Mouse (Mus musculus): ENCODE measurements around the gene Gabbr2.

Gabbr2 gene

DNA sequence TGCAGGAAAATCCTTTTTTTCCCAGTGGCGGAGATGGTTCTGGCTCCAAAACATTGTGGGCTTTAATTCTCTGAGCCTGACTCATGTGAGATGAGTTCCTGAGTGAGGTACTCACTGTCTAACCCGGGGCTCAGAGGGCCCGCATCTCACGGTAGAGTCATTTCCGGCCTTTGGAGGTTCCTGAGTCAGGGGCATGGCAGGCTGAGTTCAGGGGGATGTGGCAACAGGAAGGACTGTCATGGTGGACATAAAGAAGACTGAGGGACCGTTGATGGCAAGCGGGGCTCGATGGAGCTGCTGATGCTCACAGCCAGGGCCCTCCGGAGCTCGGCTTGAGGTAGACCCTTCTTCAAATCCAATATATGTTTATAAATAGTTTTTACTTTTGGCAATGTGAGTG lies 288.5 kb downstream of the Gabbr2 start:
- DNase-seq, result no peak

DNA sequence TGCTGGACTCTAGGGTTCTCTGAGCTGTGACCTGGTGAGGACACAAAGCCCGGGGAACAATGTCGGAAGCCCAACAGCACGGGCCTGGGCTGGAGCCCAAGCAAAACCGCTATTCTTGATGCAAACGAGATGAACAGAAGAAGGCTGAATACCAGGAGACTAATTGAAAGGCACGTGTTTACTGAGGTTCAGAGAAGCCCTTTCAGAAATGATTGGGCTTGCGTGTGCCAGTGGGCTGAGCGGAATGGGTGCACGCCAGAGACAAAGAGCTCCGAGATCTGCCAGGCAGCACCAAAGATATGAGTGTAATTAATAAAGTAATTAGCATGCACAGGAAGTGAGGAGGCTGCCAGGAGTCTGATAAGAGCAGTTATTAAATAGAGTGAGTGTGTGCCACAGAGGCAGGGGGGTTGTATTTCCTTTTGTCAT lies 291.4 kb downstream of the Gabbr2 start:
- no peak for DNase-seq

DNA sequence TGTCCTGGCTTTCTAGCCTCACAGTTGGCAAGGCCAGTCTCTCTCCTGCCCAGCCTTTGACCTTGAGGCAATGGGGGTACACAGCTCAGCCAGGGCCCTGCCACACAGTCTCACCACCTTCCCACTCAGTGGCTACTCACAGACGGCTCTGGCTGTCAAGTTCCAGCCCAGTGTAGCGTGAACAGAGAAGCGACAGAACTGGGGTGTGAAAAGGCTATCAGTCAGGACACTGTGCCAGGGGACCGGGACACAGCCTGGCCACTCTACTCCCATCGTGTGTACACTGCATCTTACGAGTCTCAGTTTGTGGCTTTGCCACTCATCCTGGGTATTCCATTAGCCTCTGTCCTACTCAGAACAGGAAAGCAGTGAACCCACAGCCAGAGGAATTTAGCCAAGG lies 295.2 kb downstream of the Gabbr2 start:
- DNase-seq, result no peak

DNA sequence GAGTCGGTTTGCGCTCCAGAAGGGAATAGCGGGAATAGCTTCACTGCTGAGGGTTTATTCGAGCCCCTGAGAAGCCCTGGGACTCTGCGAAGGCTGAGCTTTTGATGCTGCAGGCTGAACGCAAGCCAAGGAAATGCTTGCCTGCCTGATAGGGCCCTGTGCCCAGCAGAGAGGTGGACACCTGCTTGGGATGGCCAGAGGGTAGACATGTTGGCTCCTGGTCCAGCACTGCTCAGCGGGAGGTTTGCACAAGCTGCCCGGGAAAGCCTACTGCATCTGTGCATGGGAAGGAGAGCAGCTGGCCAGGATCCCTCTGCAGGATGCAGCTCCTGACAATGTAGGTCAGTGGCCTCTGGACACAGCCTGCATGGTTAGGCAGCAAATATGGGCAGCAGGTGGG lies 301.1 kb downstream of the Gabbr2 start:
- no peak for DNase-seq

DNA sequence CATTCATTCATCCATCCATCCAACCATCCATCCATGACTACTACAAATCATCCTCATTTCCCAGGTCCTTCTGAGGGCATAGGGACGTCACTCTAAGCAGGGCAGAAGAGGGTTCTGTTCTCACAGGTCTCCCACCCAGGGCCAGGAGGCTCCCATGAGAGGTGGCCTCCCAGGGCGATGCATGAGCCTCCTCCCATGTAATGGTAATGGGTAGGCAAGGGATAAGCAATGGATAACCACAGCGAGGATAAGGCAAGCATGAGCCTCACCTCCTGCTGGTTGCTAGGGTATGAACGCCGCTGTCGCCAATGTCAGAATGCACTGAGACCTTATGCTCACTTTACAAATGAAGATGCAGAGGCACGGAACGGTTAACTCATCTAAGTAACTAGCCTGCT lies 301.7 kb downstream of the Gabbr2 start:
- DNase-seq, result no peak

DNA sequence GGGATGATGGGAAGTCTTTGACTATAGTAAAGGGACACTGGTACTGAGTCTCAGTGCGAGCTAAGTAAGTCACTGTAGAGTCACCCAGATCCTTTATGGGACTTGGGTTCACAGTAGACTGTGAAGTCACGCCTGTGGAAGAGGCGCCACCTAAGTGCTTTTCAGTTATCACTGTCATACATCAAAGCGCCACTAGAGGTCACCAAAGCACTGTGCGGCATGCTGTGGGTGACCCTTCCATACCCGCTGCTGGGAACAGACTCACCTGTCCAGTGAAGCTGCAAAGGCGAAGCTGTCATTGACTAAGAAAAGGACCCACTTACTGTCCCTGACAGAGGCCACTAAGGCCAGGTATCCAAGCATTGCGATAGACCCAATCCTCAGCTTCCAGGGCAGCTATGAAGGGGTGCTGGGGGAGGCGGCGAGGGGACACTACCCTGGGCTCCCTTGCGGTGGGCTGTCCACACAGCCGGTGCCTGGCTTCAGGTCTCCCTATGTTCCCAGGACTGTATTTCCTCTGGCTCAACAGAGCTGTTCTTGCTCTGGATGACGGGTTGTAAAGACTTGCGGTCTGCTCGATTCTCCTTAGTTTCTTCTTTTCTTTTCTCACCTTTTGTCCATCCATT lies 302.2 kb downstream of the Gabbr2 start:
- DNase-seq, result peak; percentile 62

DNA sequence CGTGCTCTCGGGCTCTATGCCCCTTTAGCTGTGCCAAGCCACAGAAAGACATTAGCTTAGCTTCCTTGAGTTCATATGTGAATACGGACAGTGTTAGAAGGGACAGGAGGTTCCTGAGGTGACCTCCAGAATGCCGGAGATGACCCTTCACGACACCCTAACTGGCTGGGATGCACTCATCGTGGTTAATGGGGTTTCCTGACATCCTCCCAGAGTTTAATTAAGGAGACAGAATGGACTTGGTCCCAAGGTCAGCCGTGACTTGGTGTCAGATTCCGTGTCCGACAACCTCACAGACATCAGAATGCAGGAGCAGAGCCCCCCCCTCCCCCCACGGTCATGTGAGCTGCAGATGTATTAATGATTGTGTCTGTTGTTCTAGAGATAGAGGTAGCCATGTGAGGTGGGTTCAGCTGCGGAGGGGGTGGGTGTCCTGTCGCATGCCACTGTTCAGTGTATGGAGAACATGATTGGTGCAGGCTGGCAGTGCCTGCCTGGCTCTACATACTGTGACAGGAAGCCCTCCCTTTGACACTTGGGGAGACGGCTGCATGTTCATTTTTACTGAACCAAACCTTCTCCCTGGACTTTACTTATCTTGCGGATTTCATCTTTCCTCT lies 303.4 kb downstream of the Gabbr2 start:
- no peak for DNase-seq

DNA sequence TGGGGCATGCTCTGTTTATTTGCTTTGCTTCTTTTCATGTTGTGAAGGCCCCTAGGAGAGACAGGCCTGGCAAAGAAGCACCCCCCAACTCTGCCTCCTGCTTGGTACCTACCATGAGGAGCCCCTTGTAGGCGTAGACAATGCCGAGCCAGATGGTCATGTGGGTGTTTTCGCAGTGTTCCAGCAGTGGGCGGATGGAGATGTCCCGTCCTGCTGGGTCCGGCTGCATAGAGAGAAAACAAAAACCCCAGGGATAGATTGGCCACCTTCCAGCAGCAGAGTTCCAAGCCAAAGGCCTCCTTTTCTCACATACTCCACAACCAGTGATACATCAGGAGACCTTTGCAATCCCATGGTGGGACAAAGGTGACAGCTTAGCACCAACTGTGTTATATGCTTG lies 307.5 kb downstream of the Gabbr2 start:
- no peak for DNase-seq

DNA sequence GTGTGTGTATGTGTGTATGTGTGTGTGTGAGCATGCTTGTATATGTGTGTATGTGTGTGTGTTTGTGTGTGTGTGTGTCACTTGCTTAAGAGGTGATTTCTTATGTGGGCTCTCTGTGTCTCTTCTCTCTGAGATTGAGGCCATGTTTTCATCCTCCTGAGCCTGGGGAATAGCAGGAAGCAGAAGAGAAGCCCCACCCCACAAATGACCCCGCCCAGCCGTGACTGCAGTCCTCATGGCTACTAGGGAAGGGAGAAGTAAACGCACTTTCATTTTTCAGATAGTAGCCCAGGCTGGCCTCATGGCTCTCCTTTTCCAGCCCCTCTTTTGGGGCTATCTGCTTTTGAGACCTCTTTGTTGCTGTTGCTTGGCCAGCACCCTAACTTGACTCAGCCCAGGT lies 315.0 kb downstream of the Gabbr2 start:
- peak; percentile 39 for DNase-seq

DNA sequence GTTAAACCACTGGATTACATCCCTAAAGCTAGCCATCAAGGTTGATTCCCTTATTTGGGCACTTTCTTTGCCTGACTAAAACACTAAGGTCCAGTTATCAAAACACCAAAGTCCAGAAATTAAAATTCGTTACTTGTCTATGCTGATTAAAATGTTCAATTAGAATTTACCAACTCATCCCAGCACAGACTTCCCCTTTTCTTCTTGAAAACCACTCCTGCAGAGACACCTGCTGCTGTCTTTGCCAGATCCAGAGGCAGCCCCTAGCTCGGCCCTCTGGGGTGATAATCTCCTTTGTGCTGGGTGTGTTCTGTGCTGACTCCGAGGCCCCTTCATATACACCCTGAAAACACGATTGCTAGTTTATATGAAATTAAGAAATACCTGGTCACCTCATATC lies 315.7 kb downstream of the Gabbr2 start:
- peak; percentile 21 for DNase-seq

DNA sequence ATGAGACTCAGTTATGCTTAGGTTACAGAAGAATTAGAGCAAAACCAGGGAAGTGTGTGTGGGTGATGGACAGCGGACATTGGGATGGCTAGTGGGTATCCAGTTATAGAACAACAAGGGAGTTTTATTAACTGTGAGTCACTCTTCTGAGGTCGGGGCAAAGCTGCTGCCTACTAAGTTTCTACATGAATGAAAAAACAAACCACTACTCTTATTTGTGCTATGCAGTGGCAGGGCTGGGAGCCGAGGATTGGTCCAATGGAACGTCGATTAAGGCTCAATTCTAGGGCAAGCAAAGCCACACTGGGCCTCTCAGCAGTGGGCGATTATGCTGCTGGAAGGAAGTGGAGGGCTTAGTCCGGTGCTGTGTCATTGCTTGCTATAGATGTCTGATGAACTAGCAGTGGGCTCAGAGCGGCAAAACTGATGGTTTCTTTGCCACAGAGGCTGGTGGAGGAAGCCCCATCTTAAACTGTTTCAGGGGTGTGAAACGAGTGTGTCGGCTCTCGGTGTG lies 316.3 kb downstream of the Gabbr2 start:
- DNase-seq, result no peak

DNA sequence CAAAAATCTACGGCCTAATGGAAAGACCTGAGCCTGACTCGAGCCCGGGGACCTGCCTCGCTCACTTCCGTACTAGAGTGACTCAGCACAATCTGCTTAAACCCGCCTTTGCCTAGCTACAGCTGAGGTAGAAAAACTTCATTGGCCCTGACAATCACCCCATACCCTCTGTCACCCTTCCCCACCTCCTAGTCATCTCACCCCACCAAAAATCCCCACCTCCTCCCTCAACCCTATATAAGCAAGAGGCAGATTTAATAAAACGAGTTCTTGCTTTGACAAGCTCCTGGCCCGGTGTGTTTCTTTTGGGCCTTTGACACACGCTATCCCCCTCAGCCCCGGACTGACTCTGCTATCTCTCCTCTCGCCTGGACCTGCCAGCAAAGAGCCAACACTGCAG lies 323.1 kb downstream of the Gabbr2 start:
- no peak for DNase-seq

DNA sequence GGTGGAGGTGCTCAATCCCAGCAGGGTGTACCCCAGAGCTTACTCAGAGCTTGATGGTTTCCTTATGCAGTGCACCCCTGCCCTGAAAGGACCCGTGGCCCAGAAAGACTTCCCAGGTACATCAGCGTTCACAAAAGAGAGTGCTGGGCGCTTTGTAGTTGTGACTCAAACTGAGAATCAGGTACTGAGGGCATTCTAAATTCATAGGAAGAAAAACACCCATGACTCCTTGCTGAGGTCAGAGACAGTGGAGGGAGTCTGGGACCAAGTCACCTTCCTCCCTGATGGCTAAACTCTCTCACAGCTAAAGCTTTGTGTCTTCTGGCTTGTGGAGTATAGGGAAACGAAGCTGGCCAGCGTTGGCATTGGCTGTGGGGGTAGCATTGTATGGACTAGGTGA lies 325.3 kb downstream of the Gabbr2 start:
- DNase-seq, result no peak

DNA sequence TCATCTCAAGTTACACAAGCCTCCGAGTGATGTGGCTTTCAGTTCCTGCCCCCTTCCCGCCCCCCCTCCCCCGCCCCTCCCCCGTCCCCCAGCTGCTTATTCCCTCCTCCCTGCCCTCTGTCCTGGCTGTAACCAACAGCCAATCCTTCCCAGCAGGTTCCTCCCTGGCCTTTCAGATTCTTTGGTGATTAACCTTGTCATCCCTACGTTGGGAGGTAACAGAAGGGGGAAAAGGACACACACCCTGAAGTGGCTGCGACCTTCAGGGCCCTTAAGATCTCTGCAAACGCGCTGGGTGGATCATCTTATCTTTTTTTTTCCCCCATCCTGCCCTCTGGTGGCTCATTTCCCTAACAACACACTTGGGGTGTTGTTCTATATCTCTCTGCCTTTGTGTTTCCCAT lies 326.3 kb downstream of the Gabbr2 start:
- no peak for DNase-seq

DNA sequence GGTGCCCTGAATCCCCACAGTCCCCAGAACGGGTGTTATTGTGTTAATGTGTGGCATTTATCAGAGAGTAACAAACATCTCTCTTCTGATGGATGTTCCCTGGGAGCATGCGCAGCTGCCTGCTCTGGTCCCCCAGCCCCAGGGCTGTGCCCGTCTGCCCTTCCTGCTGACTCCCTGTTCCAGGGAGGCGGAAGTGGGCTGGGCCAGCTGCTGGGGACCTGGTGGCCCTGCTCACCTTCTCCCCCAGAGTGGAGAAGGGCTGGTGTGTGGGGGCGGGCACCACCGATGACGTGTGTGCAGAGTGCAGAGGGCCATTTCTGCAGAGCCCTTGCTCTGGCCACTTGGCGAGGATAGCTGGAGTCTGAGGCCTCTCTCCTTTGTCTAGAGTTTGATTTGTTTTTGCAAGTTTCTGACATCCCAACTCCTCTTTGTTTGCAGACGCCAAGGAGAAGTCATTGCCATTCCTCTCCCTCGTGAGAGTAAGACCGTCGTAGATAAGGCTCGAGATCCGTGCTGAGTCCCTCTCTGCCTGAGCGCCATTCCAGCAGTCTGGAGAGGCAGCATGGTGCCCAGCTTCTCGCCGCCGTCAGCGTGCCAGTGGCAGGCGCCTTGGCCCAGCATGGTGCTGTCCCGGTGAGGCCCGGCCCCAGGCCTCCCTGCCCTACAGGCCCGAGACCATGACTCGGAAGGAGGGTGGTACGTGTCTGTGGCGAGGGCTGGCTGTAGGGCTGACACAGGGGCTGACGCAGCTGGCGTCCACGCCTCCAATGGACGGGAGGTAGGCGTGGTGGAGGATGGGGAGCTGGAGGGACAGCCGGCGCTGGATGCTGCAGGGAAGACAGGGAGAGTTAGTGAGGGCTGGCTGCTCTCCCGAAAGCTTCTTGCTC lies 327.3 kb downstream of the Gabbr2 start:
- peak; percentile 74 for DNase-seq

DNA sequence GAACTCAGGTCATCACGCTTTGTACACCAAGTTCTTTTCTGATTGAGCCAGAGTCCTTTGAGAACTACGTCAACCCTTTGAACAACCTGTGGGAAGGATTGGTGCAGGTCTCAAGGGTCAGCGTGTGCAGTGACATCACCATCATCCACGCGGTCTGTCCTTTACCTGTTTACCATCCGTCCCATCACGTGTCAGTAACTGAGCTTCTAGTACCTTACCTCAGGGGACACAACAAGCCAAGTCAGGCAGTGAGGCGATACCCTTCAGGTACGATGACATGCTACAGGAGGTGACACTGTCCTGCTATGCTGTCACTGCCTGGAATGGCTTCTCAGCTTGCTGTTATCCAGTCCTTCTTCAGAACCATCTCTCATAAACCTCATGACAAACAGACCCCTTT lies 330.2 kb downstream of the Gabbr2 start:
- DNase-seq, result no peak

DNA sequence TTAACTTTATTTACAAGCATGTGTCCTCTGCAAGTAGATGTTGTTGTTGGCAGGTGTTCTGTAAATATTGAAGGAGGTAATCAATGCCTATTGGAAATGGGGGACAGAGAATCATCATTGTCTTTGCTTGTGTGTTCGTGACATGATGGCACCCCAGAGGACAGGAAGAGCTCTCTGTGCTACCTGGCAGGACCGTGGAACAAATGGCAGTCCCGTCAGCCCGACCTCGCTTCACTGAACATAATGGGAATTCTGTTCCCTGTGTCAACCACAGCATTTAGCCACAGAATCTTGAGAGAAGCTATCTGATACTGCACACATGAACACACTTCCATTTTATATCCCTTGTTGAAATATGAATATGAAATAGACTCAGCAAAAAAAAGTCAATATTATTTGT lies 332.7 kb downstream of the Gabbr2 start:
- DNase-seq, result no peak

DNA sequence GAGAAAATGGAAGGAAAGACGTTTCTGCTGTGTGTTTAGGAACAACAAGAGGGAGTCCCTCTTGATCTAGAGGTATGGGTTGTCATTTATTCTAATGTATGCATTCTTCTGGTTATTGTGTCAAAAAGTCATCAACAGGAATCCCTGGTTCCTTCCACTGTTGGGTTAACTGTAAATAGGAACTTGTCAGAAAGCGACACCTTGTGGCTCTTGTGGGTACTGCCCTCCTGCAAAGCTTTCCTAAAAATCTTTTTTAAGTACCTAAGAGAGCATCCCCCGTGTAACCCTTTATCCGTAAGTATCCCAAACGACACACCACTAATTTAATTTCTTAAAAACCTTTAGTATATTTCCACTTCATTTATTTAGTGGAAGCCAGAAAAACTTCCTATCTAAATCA lies 334.6 kb downstream of the Gabbr2 start:
- peak; percentile 77 for DNase-seq

DNA sequence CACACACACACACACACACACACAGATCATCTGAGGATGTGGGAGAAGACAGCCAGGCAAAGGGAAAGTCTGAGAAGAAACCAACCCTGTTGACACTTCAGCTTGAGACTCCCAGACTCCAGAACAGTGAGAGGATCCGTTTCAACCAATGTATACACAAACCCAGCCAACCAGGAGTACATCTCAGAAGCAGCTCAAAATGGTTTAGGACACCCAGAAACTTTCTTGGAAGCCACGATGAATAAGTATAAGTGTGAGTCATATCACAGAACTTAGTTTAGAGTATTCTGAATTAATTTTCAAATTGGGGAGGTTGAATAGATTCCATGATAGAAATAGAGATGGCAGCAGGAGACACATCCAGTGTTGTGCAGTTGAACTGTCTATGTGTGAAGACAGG lies 335.7 kb downstream of the Gabbr2 start:
- no peak for DNase-seq

DNA sequence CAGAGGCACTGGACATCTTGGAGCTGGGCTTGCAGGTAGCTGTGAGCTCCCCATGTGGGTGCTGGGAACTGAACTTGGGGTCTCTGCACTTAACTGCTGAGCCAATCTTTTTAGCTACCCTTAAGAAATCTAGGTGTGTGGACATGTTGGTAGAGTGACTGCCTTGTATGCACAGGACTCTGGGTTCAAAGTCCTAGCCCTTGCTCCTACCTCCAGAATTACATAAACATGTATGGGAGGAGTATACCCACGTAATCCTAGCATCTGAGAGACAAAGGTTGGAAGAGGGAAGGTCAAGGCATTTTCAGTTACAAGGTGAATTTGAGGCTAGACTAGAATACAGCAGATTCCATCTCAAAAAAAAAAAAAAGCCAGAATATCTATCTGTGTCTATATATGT lies 336.4 kb downstream of the Gabbr2 start:
- DNase-seq, result no peak

DNA sequence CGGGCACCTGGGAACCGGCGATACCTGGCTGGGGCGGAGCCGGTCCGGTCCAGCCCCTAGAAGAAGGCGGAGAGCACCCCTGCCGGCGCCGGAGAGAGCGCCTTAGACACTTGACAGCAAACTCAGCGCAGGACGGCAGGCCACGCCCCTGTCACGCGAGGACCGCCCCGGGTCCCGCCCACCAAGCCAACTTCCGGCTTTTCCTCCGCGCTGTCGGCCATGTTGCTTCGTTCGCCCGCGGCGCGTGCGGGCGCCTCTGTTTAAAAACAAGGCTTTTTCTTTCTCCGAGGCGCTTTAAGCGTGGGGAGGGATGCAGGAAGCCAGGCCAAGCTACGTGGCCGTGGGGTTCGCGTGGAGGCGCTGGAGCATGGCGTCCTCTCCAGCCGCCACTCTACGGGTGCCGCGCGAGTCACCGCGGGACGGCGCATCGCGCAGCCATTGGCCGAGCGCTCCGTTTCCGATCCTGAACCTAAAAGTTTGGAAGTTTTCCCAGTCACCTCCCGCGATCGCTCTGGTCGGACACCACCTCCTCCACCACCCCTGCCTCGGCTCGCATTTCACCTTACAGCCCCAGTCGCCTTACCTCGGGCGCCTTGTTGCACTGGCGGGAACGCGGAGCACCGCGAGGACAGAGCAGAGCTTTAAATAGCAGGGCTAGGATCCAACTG lies 341.5 kb downstream of the Gabbr2 start, which contains the start of gene Tbc1d2:
Tbc1d2 (minus strand) TSS at position 124 of the 668 bp plus-strand sequence.
- peak; percentile 93 for DNase-seq

DNA sequence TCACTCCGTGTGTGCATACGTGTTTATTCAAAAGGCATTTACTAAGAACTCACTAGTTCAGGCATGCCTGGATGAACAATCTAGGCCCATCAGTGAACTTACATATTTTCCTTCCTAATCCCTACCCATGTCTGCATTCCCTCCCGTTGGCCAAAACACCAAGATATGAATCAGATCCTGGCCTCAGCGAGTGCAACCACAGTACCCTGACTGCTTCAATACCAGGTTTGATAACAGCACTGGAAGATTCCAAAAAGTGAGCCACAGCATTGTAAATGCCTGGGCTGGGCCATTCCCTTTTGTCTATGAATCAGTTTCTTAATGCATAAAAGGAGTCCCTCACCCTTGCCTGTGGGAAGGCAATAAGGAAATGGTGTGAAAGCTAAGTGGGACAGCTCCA lies 342.5 kb downstream of the Gabbr2 start:
- no peak for DNase-seq

DNA sequence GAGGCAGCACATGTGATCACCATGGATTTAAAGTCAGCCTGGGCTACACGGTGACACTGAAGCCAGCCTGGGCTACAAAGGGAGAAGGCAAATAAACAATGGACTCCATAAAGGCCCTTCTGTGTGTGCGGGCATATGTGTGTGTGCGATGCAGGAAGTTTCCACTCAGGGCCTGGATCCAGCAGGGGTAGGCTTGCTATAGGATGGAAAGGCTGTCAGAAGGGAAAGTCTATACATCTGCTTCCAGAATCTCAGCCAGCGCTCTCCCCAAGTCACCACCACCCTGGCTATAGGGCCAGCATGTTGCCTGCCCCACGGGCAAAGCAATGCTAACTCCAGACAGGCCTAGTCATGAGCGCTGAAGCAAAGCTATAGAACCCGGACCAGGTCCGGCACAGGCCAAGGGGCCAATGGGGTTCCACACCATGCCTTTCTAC lies 348.0 kb downstream of the Gabbr2 start:
- no peak for DNase-seq
